Mouse (Mus musculus) gastrocnemius, postnatal 14 days (tissue): ENCODE measurements around the gene Npl. TPM values are rescaled to one million over a fixed set of nuclear protein-coding genes. Genes with fewer than 3 reads are reported as not detected.

Experiments used
- DNase-seq: peaks from one replicate; pipeline ENCODE4 v3.0.0; 2021; ENCODE audit warnings: mixed read lengths
- intact Hi-C: fragments of 180-260 bp; cut with DNase I; formaldehyde crosslinking; loops from one replicate; pipeline ENCODE4 v1.15.1; 2025; ENCODE audit warnings: low total_unique reads
- long read RNA-seq, 2 experiments: library from polyadenylated mRNA; stranded (forward); transcript quantifications; one replicate each; pipeline ENCODE4 v2.0.0; 2021
- total RNA-seq, 2 experiments: library from RNA; stranded (reverse); gene quantifications; 2 replicates each; pipeline ENCODE4 v1.2.3; 2021

Npl gene
- 1 to 10 TPM; 1.6 to 2.2 TPM for total RNA-seq
- long read RNA-seq, experiment 1, partial matches to known transcripts, result 0 of 1 reads
- long read RNA-seq, experiment 1, other reads (novel, unspliced or antisense), result 1 of 1 reads
- long read RNA-seq, experiment 2, partial matches to known transcripts, result 0 of 3 reads
- long read RNA-seq, experiment 2, other reads (novel, unspliced or antisense), result 0 of 3 reads

- intact Hi-C loops, result no loop called here
- peak; percentile 78 for DNase-seq
These were observed at the start of gene Npl for GRCm38 (mm10) chr1:153549536-153550199. Gene Npl (minus strand): TSS chr1:153550045.

GRCm38 (mm10) chr1:153599302-153600045 lies 49.6 kb upstream of the Npl start:
- intact Hi-C loops, result no loop called here
- no peak for DNase-seq

- DNase-seq, result no peak
- intact Hi-C loops, result no loop called here
These were observed 48.9 kb upstream of the Npl start for GRCm38 (mm10) chr1:153598773-153599172.

GRCm38 (mm10) chr1:153593678-153594077 lies 43.8 kb upstream of the Npl start:
- DNase-seq, result no peak
- intact Hi-C loops, result no loop called here

- DNase-seq, result no peak
- intact Hi-C loops, result no loop called here
These were observed 40.4 kb upstream of the Npl start for GRCm38 (mm10) chr1:153590176-153590734.

- no peak for DNase-seq
- intact Hi-C loops, result no loop called here
These were observed 38.1 kb upstream of the Npl start for GRCm38 (mm10) chr1:153587956-153588355.

GRCm38 (mm10) chr1:153586826-153587225 lies 37.0 kb upstream of the Npl start:
- intact Hi-C loops, result no loop called here
- no peak for DNase-seq

- intact Hi-C loops, result no loop called here
- no peak for DNase-seq
These were observed 35.9 kb upstream of the Npl start for GRCm38 (mm10) chr1:153585752-153586151.

- intact Hi-C loops, result no loop called here
- DNase-seq, result no peak
These were observed 33.3 kb upstream of the Npl start for GRCm38 (mm10) chr1:153583189-153583588.

- no peak for DNase-seq
- intact Hi-C loops, result no loop called here
These were observed 24.9 kb upstream of the Npl start for GRCm38 (mm10) chr1:153574730-153575129.

- DNase-seq, result no peak
- intact Hi-C loops, result no loop called here
These were observed 22.6 kb upstream of the Npl start for GRCm38 (mm10) chr1:153572271-153573043.

GRCm38 (mm10) chr1:153565701-153566100 lies 15.9 kb upstream of the Npl start:
- intact Hi-C loops, result no loop called here
- DNase-seq, result no peak

- intact Hi-C loops, result no loop called here
- no peak for DNase-seq
These were observed 14.9 kb upstream of the Npl start for GRCm38 (mm10) chr1:153564701-153565100.

- DNase-seq, result no peak
- intact Hi-C loops, result no loop called here
These were observed 13.8 kb upstream of the Npl start for GRCm38 (mm10) chr1:153563675-153564074.

GRCm38 (mm10) chr1:153560805-153561204 lies 11.0 kb upstream of the Npl start:
- intact Hi-C loops, result no loop called here
- DNase-seq, result no peak

GRCm38 (mm10) chr1:153559701-153560100 lies 9.9 kb upstream of the Npl start:
- intact Hi-C loops, result loop anchor here (2.0 kb wide), 1 partner anchor 183 kb away; no protein-coding TSS in a partner anchor
- DNase-seq, result no peak

- intact Hi-C loops, result loop anchor here (2.0 kb wide), 1 partner anchor 184 kb away; no protein-coding TSS in a partner anchor
- peak; percentile 63 for DNase-seq
These were observed 9.3 kb upstream of the Npl start for GRCm38 (mm10) chr1:153559126-153559647.

- intact Hi-C loops, result no loop called here
- DNase-seq, result peak; percentile 16
These were observed 7.1 kb upstream of the Npl start for GRCm38 (mm10) chr1:153556896-153557295.

- no peak for DNase-seq
- intact Hi-C loops, result no loop called here
These were observed 6.4 kb upstream of the Npl start for GRCm38 (mm10) chr1:153556202-153556601.
